Mouse (Mus musculus) spleen, postnatal 10 days (tissue): ENCODE measurements around the gene Gm5622.
A peak's percentile ranks its signal among the peaks of the same experiment; 100 is the strongest.
"Not testable (repeated sequence)": the region's sequence is repeated elsewhere in the genome, so short reads cannot be mapped to it uniquely, and the experiment has no call there.

Experiments
- DNase-seq, 2 experiments: peaks; one replicate each; pipeline ENCODE4 v3.0.0; 2021 to 2022; ENCODE audit warnings: low spot score in 2 of 2

Gene Gm5622

GRCm38 (mm10) chr14:51552490-51552889, at the start of gene Gm5622:
Gene Gm5622 (plus strand): TSS chr14:51552790.
- no peak for DNase-seq

GRCm38 (mm10) chr14:51507416-51507815, 45.2 kb upstream of the Gm5622 start:
- DNase-seq, result no peak

- DNase-seq, result not testable (repeated sequence)
Measured at GRCm38 (mm10) chr14:51573963-51574362, 21.4 kb downstream of the Gm5622 start, which contains the start of gene Gm17175. Gene Gm17175 (minus strand): TSS chr14:51574063.

- not testable (repeated sequence) for DNase-seq
Measured at GRCm38 (mm10) chr14:51592039-51592438, 39.4 kb downstream of the Gm5622 start, which contains the start of gene Gm17174. Gene Gm17174 (minus strand): TSS chr14:51592139.

- DNase-seq, result no peak
Measured at GRCm38 (mm10) chr14:51611210-51611609, 58.6 kb downstream of the Gm5622 start, which contains the start of gene Gm17078. Gene Gm17078 (minus strand): TSS chr14:51611310.

- DNase-seq, result peak; percentile 20
Measured at GRCm38 (mm10) chr14:51632426-51632825, 79.8 kb downstream of the Gm5622 start.

- not testable (repeated sequence) for DNase-seq
Measured at GRCm38 (mm10) chr14:51635566-51635965, 83.0 kb downstream of the Gm5622 start, which contains the start of gene Gm4181. Gene Gm4181 (minus strand): TSS chr14:51635666.

- no peak for DNase-seq
Measured at GRCm38 (mm10) chr14:51677269-51677668, 124.7 kb downstream of the Gm5622 start.

GRCm38 (mm10) chr14:51695368-51695767, 142.8 kb downstream of the Gm5622 start, which contains the start of gene Gm17079:
Gene Gm17079 (minus strand): TSS chr14:51695468.
- DNase-seq, result not testable (repeated sequence)
